Mouse (Mus musculus) lung, postnatal 4 days (tissue): ENCODE data around the gene Ssrp1.

Experiments used
- DNase-seq, 2 experiments: peaks; one replicate each; pipeline ENCODE4 v3.0.0; 2021

Ssrp1 gene

GRCm38 (mm10) chr2:85037047-85038026 lies at the start of gene Ssrp1, which contains the start of gene P2rx3:
Gene Ssrp1 (plus strand): TSS chr2:85037234.
Gene P2rx3 (minus strand): TSS chr2:85037462.
- DNase-seq = peak; percentile 93

- DNase-seq = no peak
Observed at GRCm38 (mm10) chr2:84987930-84988329, 49.1 kb upstream of the Ssrp1 start, which contains the start of gene Prg3. Gene Prg3 (plus strand): TSS chr2:84988215.

DNA sequence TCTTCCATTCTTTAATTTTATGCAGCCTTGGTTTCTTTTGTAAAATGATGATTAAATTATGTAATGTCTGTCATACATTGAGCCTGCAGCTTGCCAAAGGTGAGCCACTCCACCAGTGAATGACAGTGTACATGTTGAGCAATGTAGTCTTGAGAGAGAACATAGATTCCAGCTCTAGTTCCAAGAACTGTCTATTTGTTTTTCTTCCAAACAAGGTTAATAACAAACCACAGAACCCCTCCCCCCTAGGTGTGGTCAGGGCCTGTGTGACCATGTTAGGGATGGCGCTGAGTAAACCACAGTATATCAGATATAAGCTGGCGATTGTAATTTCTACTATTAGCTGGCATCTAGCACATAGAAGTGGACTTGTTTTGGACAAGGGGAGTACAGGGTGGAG lies 40.7 kb upstream of the Ssrp1 start:
- no peak for DNase-seq

GRCm38 (mm10) chr2:84999486-85000181 lies 37.4 kb upstream of the Ssrp1 start:
- peak in 1 of 2 experiments; percentile 26 for DNase-seq

- DNase-seq = peak; percentile 52 to 63
Observed at GRCm38 (mm10) chr2:85001497-85001896, 35.5 kb upstream of the Ssrp1 start.

- DNase-seq = no peak
Observed at GRCm38 (mm10) chr2:85002575-85002974, 34.5 kb upstream of the Ssrp1 start.

- DNase-seq = no peak
Observed at GRCm38 (mm10) chr2:85004341-85004740, 32.7 kb upstream of the Ssrp1 start.

GRCm38 (mm10) chr2:85006600-85006999 lies 30.4 kb upstream of the Ssrp1 start:
- no peak for DNase-seq

- peak in 1 of 2 experiments; percentile 27 for DNase-seq
Observed at GRCm38 (mm10) chr2:85007729-85008128, 29.3 kb upstream of the Ssrp1 start.

- no peak for DNase-seq
Observed at GRCm38 (mm10) chr2:85009212-85009611, 27.8 kb upstream of the Ssrp1 start.

- peak in 1 of 2 experiments; percentile 13 for DNase-seq
Observed at GRCm38 (mm10) chr2:85011906-85012604, 25.0 kb upstream of the Ssrp1 start.

- DNase-seq = no peak
Observed at GRCm38 (mm10) chr2:85012679-85013078, 24.4 kb upstream of the Ssrp1 start.

DNA sequence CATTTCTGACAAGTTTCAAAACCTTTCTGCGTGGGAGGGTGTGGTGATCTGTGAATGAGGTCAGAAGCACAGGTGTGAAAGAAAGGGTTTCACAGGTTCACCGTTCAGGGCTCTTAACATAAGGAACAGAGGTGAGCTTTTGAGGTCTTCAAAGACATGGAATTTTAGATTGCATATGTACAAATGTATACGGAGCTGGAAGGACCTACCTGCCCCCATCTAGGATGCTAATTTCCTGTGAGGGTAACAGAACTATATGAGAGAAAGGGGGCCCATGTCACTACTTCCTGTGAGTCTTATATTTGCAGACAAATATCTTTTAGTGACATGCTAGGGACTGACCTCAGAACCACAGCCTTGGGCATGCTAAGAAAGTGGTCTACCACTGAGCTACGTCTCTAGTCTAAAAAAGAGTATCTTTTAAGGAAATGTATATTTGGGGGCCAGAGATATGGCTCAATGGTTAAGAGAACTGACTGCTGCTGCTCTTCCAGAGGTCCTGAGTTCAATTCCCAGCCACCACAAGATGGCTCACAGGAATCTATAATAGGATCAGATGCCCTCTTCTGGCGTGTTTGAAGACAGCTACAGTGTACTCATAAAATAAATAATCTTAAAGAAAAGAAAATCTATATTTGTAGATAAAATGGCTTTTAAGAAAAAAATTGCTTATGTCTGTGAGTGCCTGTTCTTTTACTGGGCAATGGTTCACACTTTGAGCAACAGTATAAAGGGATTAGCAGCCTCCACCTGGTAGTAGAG lies 23.0 kb upstream of the Ssrp1 start:
- DNase-seq = no peak

GRCm38 (mm10) chr2:85014588-85014982 lies 22.4 kb upstream of the Ssrp1 start:
- DNase-seq = no peak

DNA sequence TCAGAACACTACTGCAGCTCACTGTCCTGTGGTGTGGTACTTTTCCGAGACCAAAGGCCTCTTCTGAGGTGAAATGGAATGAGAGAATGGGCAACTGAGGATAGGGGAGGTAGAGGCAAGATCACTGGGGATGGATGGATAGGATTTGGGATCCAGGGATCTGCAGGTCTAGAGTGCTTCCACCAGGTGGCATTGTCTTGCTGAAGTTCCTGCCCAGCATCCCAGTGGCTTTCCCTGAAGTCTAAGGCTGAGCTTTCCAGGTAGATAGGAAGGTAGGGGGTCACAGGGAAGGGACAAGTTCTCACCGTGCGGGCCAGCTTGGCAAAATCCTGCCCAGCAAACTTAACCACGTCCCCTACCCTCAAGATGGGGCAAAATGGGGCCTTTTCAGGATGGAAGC lies 15.0 kb upstream of the Ssrp1 start:
- DNase-seq = peak in 1 of 2 experiments; percentile 36

DNA sequence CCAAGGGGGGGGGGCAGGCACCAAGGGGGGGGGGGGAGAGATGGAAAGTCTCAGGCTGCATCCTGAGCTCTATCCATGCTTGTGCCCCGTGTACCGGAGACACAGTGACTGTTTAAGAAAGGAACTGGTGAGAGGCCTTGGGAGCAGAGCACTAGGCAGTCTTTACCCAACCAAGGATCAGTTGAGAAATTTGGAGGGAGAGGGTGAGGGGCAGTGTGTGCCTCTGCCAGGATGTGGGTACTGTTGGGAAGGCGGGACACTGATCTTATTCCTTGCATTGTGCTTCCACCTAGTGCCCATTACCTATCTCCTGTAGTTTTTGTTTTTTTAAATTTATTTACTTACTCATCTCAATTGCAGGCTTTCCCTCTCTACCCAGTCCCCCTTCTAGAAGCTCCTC lies 10.9 kb upstream of the Ssrp1 start:
- DNase-seq = no peak

- DNase-seq = no peak
Observed at GRCm38 (mm10) chr2:85027281-85027680, 9.8 kb upstream of the Ssrp1 start.

DNA sequence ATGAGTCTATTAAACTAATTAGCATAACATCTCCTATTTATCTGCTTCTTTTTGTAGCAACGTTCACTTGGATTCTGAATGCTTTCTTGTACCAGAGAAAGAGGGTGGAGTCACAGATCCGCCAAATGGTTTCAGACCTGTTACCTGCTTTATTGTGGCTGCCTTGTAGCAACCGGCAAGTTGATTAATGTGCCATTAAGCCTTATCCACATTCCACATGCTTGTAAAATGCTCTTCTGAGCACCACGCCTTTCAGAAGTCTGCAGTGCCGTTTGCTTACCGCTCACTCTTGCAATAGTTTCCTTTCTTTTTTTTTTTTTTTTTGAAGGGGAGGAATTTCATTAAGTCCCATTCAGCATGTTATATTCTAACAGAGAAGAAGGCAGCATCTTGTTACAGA lies 7.1 kb upstream of the Ssrp1 start:
- DNase-seq = no peak

DNA sequence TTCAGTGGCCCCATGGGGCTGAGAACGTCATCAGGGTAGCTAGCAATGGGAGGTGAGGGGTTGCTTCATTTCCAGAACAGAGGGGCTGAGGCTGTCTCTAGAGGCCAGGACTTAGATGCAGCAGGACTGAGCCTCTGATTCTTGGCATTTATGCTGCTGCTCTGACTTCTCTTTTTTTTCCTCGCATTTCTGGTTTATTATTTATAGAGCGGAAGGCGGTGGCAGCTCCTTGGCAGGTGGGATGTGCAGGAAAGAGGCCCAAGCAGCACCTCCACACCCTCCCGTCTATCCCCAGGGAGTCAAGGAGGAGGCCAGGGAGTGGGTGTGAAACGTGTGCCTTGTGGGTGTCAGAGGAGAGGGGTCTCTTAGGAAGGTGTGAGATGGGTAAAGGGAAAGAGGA lies 6.0 kb upstream of the Ssrp1 start:
- no peak for DNase-seq

GRCm38 (mm10) chr2:85033121-85033520 lies 3.9 kb upstream of the Ssrp1 start:
- DNase-seq = no peak

DNA sequence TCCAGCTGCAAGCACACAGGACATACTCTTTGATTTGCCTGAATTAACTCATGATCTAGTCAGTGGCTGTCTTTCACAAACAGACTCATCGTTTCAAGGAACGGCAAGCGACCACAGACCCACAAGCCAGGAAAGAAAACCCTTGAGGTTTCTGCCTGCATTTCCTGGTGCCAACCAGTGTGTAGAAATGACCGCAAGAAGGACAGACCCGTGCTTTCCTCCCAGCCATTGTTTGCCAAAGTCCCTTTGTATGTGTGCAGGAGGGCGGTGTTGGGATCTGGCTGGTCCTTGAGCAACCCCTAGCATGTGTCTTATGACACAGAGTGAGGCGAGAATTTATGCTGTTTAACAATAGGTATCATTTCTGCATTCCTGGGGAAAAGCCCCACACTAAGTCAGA lies 2.9 kb upstream of the Ssrp1 start:
- no peak for DNase-seq

- DNase-seq = no peak
Observed at GRCm38 (mm10) chr2:85036507-85037046, 457 bp upstream of the Ssrp1 start.
